Mouse (Mus musculus): ENCODE measurements around the gene Rspry1. TPM values are rescaled to one million over a fixed set of nuclear protein-coding genes. Genes with fewer than 3 reads are reported as not detected.

The Rspry1 gene
- total RNA-seq, 1 experiment: 22.4 TPM

- no peaks in the 10 kb centered on the region; the same call in 1 of the 2 replicates for H3K36me3 ChIP-seq (ENCODE audit: control insufficient read depth, insufficient read depth, low read length, poor library complexity, severe bottlenecking)
Observed at GRCm38 (mm10) chr8:94568098-94568497, 33.6 kb upstream of the Rspry1 start.

GRCm38 (mm10) chr8:94569419-94569818 is 32.3 kb upstream of the Rspry1 start:
- no peak for DNase-seq (ENCODE audit: low read depth, low spot score)
- no peaks in the 10 kb centered on the region for H3K9me3 ChIP-seq (ENCODE audit: control insufficient read depth, insufficient read depth, low read depth, low read length)
- H3K4me1 ChIP-seq (ENCODE audit: control insufficient read depth in 2 of 2, insufficient read depth in 2 of 2, low read length in 2 of 2, poor library complexity in 1 of 2): peaks cover 0 to 4% of the 10 kb centered on the region in 2 experiments; a peak in 1 of 4 replicates
- H3K27ac ChIP-seq (ENCODE audit: insufficient read depth, low read depth, low read length, poor library complexity, severe bottlenecking): no peak overlapping the region
- H3K9ac ChIP-seq (ENCODE audit: insufficient read depth, low read depth, low read length, poor library complexity, severe bottlenecking): no peak overlapping the region
- H3K36me3 ChIP-seq (ENCODE audit: control insufficient read depth, insufficient read depth, low read length, poor library complexity, severe bottlenecking): peaks cover 7% of the 10 kb centered on the region; the same call in 1 of the 2 replicates
- TF ChIP-seq CHD2 (IDR thresholded peaks at IDR 0.05; ENCODE audit: low read depth, low read length): no peak
- no peak for TF ChIP-seq ZC3H11A (IDR thresholded peaks at IDR 0.05; ENCODE audit: borderline replicate concordance, low read depth, low read length)
- TF ChIP-seq HCFC1 (IDR thresholded peaks at IDR 0.05; ENCODE audit: borderline replicate concordance, insufficient read depth, low read length): no peak
- no peak for TF ChIP-seq MAFK (IDR thresholded peaks at IDR 0.05; ENCODE audit: insufficient read depth, low read depth, low read length)
- TF ChIP-seq ZNF384 (IDR thresholded peaks at IDR 0.05; ENCODE audit: low read depth, low read length): no peak
- in situ Hi-C loops (cut with MboI; ENCODE audit: low sequenced_read_pairs in 2 of 2, unreplicated experiment in 2 of 2): no loop called here
- no peak overlapping the region for H3K4me3 ChIP-seq (ENCODE audit: insufficient read depth in 1 of 2, low read depth in 1 of 2, low read length in 2 of 2, poor library complexity in 1 of 2, severe bottlenecking in 1 of 2)

More at GRCm38 (mm10) chr8:94568098-94568497, 33.6 kb upstream of the Rspry1 start:
- Histone ChIP-seq H3K9ac (ENCODE audit: insufficient read depth, low read depth, low read length, poor library complexity, severe bottlenecking) (no peak overlapping the region), H3K27ac (ENCODE audit: insufficient read depth, low read depth, low read length, poor library complexity, severe bottlenecking) (no peak overlapping the region), H3K4me3 (ENCODE audit: insufficient read depth in 1 of 2, low read depth in 1 of 2, low read length in 2 of 2, poor library complexity in 1 of 2, severe bottlenecking in 1 of 2) (no peak overlapping the region), H3K4me1 (ENCODE audit: control insufficient read depth in 2 of 2, insufficient read depth in 2 of 2, low read length in 2 of 2, poor library complexity in 1 of 2) (peaks cover 0 to 4% of the 10 kb centered on the region in 2 experiments; a peak in 1 of 4 replicates), H3K9me3 (ENCODE audit: control insufficient read depth, insufficient read depth, low read depth, low read length) (no peaks in the 10 kb centered on the region)
- no peak for DNase-seq (ENCODE audit: low read depth, low spot score)
- in situ Hi-C loops (cut with MboI; ENCODE audit: low sequenced_read_pairs in 2 of 2, unreplicated experiment in 2 of 2): no loop called here
- TF ChIP-seq ZNF384 (IDR thresholded peaks at IDR 0.05; ENCODE audit: low read depth, low read length) (no peak), CHD2 (IDR thresholded peaks at IDR 0.05; ENCODE audit: low read depth, low read length) (no peak), MAFK (IDR thresholded peaks at IDR 0.05; ENCODE audit: insufficient read depth, low read depth, low read length) (no peak), ZC3H11A (IDR thresholded peaks at IDR 0.05; ENCODE audit: borderline replicate concordance, low read depth, low read length) (no peak), HCFC1 (IDR thresholded peaks at IDR 0.05; ENCODE audit: borderline replicate concordance, insufficient read depth, low read length) (no peak)

- Histone ChIP-seq H3K36me3 (ENCODE audit: control insufficient read depth, insufficient read depth, low read length, poor library complexity, severe bottlenecking) (peaks cover 20% of the 10 kb centered on the region), H3K4me3 (ENCODE audit: insufficient read depth in 1 of 2, low read depth in 1 of 2, low read length in 2 of 2, poor library complexity in 1 of 2, severe bottlenecking in 1 of 2) (no peak overlapping the region), H3K4me1 (ENCODE audit: control insufficient read depth in 2 of 2, insufficient read depth in 2 of 2, low read length in 2 of 2, poor library complexity in 1 of 2) (0 out of 4 replicates have a peak, but pooled peaks cover 0 to 3% of the 10 kb centered on the region in 2 experiments), H3K27ac (ENCODE audit: insufficient read depth, low read depth, low read length, poor library complexity, severe bottlenecking) (no peak overlapping the region), H3K9ac (ENCODE audit: insufficient read depth, low read depth, low read length, poor library complexity, severe bottlenecking) (no peak overlapping the region), H3K9me3 (ENCODE audit: control insufficient read depth, insufficient read depth, low read depth, low read length) (no peaks in the 10 kb centered on the region)
- TF ChIP-seq HCFC1 (IDR thresholded peaks at IDR 0.05; ENCODE audit: borderline replicate concordance, insufficient read depth, low read length) (no peak), ZC3H11A (IDR thresholded peaks at IDR 0.05; ENCODE audit: borderline replicate concordance, low read depth, low read length) (no peak), ZNF384 (IDR thresholded peaks at IDR 0.05; ENCODE audit: low read depth, low read length) (no peak), MAFK (IDR thresholded peaks at IDR 0.05; ENCODE audit: insufficient read depth, low read depth, low read length) (no peak), CHD2 (IDR thresholded peaks at IDR 0.05; ENCODE audit: low read depth, low read length) (no peak)
- in situ Hi-C loops (cut with MboI; ENCODE audit: low sequenced_read_pairs in 2 of 2, unreplicated experiment in 2 of 2): no loop called here
- no peak for DNase-seq (ENCODE audit: low read depth, low spot score)
Observed at GRCm38 (mm10) chr8:94571896-94572295, 29.8 kb upstream of the Rspry1 start.

- H3K4me1 ChIP-seq (ENCODE audit: control insufficient read depth in 2 of 2, insufficient read depth in 2 of 2, low read length in 2 of 2, poor library complexity in 1 of 2): no peaks in the 10 kb centered on the region
- no peak for DNase-seq (ENCODE audit: low read depth, low spot score)
- no peak overlapping the region for H3K27ac ChIP-seq (ENCODE audit: insufficient read depth, low read depth, low read length, poor library complexity, severe bottlenecking)
- H3K9ac ChIP-seq (ENCODE audit: insufficient read depth, low read depth, low read length, poor library complexity, severe bottlenecking): no peak overlapping the region
- peaks cover 25% of the 10 kb centered on the region for H3K36me3 ChIP-seq (ENCODE audit: control insufficient read depth, insufficient read depth, low read length, poor library complexity, severe bottlenecking)
- in situ Hi-C loops (cut with MboI; ENCODE audit: low sequenced_read_pairs in 2 of 2, unreplicated experiment in 2 of 2): no loop called here
- no peak overlapping the region for H3K4me3 ChIP-seq (ENCODE audit: insufficient read depth in 1 of 2, low read depth in 1 of 2, low read length in 2 of 2, poor library complexity in 1 of 2, severe bottlenecking in 1 of 2)
- TF ChIP-seq MAFK (IDR thresholded peaks at IDR 0.05; ENCODE audit: insufficient read depth, low read depth, low read length): no peak
- no peak for TF ChIP-seq ZC3H11A (IDR thresholded peaks at IDR 0.05; ENCODE audit: borderline replicate concordance, low read depth, low read length)
- TF ChIP-seq HCFC1 (IDR thresholded peaks at IDR 0.05; ENCODE audit: borderline replicate concordance, insufficient read depth, low read length): no peak
- TF ChIP-seq ZNF384 (IDR thresholded peaks at IDR 0.05; ENCODE audit: low read depth, low read length): no peak
- TF ChIP-seq CHD2 (IDR thresholded peaks at IDR 0.05; ENCODE audit: low read depth, low read length): no peak
- H3K9me3 ChIP-seq (ENCODE audit: control insufficient read depth, insufficient read depth, low read depth, low read length): no peaks in the 10 kb centered on the region
Observed at GRCm38 (mm10) chr8:94574159-94574907, 27.4 kb upstream of the Rspry1 start.

Data from ES-E14 (cell line).